Mouse (Mus musculus): ENCODE measurements around the gene 4930578G10Rik.
"Not testable (repeated sequence)": the region's sequence is repeated elsewhere in the genome, so short reads cannot be mapped to it uniquely, and the experiment has no call there.

DNA sequence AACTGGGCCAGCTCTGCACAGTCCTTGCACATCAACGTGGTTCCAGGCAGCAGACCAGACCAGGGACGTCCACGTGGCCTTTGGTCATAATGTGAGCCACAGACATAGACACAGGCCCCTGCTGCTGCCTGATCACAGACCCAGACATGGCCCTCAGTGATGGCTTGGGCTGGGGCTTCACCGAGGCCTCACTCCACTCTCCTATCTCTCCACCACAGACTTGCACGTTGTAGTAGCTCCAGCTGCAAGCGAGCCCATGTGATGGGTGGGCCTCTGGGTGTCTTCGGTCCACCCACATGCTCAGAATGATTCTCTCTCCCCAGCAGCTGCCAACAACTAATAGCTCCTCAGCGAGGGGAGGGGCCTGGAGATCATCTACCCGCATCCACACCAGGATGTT is 125.1 kb downstream of the 4930578G10Rik start:
- TF ChIP-seq EP300, CTCF (IDR thresholded peaks at IDR 0.05): not testable (repeated sequence)
